Mouse (Mus musculus) kidney, adult 2 months (tissue): ENCODE measurements at regions not wholly inside any gene's neighbourhood (a gene's known extent, or its start where the extent isn't known, plus 50 kb on each side); places are given as distances from the start of the nearest gene placed in this dataset.

Experiments
- CTCF ChIP-seq: fragments of 200-500 bp; conservative IDR thresholded peaks from 2 replicates; pipeline ENCODE4 v1.5.1; 2011; ENCODE audit warnings: low read depth, mild to moderate bottlenecking, control low read depth, low read length, moderate library complexity, mixed read lengths; ENCODE audit not compliant: insufficient read depth, insufficient read length
- POLR2A ChIP-seq: fragments of 200-500 bp; IDR thresholded peaks from one replicate; pipeline ENCODE4 v1.6.1; 2011; ENCODE audit warnings: low read depth, low read length, control low read depth

GRCm38 (mm10) chr15:69350053-69350739 is 2849.5 kb upstream of the Lrrc6 start:
- TF ChIP-seq POLR2A = no peak
- TF ChIP-seq CTCF = no peak
